Mouse (Mus musculus) mature B cell (primary cell): ENCODE measurements around the gene Nrbf2.

Source experiments
- in situ Hi-C: fragments of 300-500 bp; cut with MboI; formaldehyde crosslinking; loops from 2 replicates; pipeline ENCODE4 v1.14.3; 2019

Gene Nrbf2

DNA sequence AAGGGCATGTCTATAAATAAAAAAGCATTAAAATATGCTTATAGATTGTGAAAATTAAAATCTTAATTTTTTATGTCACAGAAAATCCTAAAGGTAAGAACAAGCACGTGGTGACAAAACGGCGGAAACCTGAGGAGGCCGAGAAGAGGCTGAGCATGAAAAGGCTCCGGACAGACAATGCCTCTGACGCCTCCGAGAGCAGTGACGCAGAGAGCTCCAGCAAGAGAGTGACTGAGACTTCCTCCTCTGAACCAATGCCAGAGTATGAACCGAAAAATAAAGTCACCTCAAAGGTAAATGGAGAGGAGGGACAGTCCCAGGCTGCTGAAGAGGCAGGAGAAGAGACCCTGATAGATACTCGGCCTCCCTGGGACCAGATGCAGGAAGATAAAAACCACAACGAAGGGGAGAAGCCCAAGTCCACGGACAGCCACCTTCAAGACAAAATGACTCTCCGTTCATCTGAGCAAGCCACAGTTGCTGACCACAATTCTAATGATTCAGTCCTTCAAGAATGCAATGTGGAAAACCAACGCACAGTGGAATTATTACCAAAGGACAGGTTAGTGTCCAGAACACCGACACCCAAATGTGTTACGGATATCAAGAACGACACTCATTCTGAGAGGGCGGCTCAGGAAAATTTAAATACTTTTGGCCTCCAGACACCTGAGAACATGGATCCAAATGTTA, 66.1 kb downstream of the Nrbf2 start:
- in situ Hi-C loops = loop anchor here (25.0 kb wide), 1 partner anchor 307 kb away; no protein-coding TSS in a partner anchor

DNA sequence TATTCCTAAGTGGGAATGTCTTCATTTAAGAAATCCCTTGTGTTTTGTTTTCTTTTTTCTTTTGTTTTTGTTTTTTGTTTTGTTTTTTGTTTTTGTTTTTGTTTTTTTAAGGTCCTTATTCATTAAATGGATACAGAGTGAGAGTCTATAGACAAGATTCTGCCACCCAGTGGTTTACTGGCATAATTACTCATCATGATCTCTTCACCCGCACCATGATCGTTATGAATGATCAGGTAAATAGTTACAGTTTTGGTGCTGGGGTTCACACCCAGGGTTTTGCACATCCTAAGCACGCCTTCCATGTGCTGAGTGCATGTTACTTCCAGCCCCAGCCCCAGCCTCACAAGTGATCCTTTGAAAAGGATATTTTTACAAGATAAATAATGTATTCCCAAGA, 68.2 kb downstream of the Nrbf2 start:
- in situ Hi-C loops = loop anchor here (25.0 kb wide), 1 partner anchor 305 kb away; no protein-coding TSS in a partner anchor
